Mouse (Mus musculus) ZHBTc4 (cell line): Measurements from ENCODE around the gene Olfr525.

Source experiments
- DNase-seq: peaks from one replicate; pipeline ENCODE4 v3.0.0-alpha.2; 2011; ENCODE audit warnings: low read depth, low spot score

The Olfr525 gene

DNA sequence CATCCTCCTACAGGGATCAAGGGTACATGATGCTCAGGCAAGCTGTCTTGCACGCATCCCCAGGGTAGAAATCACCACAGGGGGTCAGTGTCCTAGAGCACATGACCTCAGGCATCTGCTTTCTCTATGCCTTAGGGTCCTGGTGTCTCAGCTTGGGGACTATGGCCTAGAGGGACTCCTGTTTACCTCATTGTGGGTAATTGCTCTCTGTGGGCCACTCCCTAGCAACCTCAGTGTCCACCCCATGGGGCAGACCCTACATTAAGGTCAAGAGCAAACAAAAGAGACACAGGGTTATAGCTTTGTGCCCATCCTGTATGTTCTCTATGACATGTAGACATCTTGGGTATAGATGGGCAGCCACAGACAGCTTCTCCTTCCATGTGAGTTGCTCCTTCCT, at the start of gene Olfr525:
Gene Olfr525, plus strand, starts transcription at position 301 of the 400 bp plus-strand sequence.
- no peak for DNase-seq

DNA sequence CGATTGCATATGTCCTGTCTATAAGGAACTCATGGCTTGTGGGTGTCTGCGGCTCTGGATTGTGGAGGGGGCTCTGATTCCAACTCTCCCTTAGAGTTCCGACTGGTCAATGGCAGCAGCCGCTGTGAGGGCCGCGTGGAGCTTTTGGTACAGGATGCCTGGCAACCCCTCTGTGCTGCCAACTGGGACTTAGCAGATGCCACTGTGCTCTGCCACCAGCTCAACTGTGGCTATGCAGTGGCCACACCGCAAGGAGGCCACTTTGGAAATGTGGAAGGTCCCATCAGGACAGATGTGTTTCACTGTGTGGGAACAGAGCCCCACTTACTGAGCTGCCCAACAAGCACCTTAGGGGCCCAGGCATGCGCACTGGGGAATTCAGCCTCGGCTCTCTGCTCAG, 24.9 kb upstream of the Olfr525 start:
- no peak for DNase-seq

DNA sequence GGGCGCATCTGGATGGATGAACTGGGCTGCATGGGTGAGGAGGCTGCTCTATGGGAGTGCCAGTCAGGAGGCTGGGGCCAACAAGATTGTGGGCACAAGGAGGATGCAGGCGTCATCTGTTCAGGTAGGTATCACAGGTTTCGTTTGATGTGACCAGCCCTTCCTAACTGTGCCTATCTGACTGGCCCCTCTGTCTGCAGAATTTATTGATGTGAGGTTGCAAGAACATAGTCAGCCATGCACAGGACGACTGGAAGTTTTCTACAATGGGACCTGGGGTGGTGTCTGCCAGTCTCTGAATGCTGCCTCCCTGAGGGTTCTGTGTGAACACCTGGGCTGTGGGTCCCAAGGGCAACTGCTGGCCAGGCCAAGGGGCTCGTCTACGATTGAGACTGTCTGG, 23.8 kb upstream of the Olfr525 start:
- no peak for DNase-seq

GRCm38 (mm10) chr7:140299416-140299815, 21.2 kb upstream of the Olfr525 start:
- DNase-seq = no peak

DNA sequence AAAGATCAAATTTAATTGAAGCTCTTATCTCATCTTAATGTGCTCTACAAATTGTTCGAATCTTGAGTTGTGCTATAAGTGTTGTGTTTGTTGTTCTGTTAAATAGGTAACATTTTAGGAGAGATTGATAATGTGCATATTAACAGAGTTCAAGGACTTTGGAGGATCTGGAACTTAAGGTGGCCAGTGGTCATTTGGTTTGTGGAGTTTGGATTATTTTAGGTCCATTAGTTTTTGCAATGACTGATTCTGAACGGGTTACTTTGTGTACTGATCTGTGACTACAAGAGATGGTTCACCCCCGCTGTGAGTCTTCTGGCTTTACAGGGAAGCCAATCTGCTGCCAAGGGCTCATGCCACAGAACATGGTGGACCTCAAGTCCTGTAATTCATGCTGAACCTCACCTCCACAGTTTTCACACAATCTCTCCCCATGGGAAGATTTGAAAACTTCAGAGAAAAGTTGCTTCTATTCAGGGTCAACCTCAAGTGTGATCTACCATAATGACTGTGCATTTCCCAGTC, 735 bp upstream of the Olfr525 start:
- no peak for DNase-seq

- DNase-seq = no peak
Measured at GRCm38 (mm10) chr7:140321135-140321534, 477 bp downstream of the Olfr525 start.

DNA sequence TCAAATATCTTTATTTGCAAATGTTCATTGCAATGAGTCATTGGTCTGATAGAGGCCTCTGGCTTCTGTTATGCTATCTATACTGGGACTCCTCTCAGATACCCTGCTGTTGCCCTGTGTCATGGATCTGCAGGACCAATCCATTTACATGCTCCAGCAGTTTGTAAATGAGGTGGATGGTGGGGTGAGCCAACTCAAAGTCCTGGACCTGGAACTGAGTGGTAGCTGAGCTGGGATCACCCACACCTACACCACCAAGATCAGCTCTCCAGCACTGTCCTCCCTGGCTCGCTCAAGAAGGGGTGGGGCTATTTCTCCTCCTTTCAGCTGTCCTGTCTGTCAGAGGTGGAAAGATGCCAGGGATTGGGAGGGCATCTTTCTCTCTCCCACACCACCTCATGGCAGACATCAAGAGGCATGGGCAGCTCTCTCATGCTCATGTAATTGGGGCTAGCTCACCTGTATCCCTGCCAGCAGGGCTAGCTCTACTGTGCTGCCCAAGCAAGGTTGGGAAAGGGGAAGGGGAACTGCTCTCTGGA, 9.2 kb downstream of the Olfr525 start:
- no peak for DNase-seq

GRCm38 (mm10) chr7:140333717-140334116, 13.1 kb downstream of the Olfr525 start, which contains the start of gene Olfr527:
Gene Olfr527, plus strand, starts transcription at chr7:140334017.
- no peak for DNase-seq

DNA sequence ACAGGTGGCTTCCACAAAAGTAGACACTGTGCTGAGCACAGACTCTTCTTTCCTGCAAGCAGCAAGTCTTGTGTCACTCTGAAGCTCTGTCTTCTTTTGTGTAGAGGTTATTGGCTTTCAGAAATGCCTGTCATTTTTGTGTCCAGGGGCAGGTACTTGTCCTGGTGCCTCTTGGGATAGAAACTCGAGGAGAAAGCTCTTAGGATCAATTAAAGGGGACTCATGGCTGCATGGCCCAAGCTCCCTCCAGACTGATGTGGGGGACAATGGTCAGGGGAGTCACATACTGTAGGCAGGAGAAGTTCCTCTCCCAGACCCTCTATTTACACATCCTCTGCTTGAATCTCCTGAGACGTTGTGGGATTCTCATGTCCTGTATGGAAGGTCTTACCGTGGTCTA, 40.9 kb downstream of the Olfr525 start, which contains the start of gene Olfr60:
Gene Olfr60, minus strand, starts transcription at position 101 of the 400 bp plus-strand sequence.
- no peak for DNase-seq

DNA sequence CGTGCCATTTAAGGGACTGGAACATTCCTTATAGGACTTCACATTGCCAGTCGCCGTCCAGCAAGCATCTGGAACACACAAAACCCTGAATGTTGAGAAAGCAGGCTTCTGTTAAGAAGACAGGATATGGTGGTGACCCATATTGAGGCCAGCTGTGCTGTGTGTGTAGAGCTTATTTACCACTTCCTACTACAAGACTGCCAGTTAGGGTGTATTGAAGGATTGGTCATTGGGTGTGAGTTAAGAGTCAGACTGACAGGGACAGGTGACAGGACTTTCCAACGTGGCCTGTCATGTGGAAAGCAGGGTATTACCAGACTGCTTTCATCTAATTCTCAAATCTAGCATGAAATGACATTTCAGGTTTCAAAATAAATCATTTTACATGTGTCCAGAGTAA, 53.6 kb downstream of the Olfr525 start:
- DNase-seq = no peak

DNA sequence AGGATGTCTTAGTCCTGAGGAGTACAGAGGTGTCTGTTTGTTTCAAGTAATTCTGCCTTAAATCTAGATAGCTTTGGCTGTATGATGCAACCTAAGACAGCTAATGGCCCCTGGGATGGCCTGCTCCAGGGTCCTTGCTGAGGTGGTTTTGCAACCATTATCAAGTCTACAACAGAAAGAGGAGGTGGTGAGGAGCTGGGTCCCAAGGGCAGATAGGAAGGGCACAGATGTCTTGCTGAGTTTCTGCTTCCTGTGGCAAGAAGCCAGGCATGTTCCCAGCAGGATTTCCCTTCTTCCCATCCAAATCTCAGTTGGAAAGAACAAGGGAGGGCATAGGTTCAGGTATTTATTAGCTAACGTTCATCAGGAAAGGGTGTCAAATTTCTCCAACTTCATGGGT, 55.6 kb downstream of the Olfr525 start, which contains the start of gene Olfr530:
Gene Olfr530, minus strand, starts transcription at position 101 of the 400 bp plus-strand sequence.
- no peak for DNase-seq

DNA sequence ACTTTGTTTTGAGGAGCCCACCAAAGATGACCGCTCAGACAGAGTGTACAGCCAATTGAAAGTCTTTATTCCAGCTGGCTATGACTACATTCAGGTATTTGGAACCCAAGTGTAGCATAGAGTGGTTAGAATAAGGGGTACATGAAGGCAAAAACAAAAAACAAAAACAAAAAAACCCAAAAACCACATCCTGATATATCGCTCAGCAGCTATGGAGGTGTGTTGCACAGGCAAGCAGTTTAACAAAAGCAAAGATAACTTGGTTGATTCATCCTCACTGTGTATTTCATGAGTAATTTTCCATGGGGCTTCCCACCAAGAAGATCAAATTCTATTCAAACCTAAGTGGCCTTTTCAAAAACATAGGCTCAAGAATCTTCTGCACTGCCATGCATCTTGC, 56.3 kb downstream of the Olfr525 start:
- no peak for DNase-seq
